Mouse (Mus musculus): ENCODE data around the gene Psg16. TPM values are rescaled to one million over a fixed set of nuclear protein-coding genes. Genes with fewer than 3 reads are reported as not detected.
A peak's percentile ranks its signal among the peaks of the same experiment; 100 is the strongest.

Psg16 gene
- polyA plus RNA-seq (2015; fragmentation: Nextera tagmentation; extraction: Ambion mirVana): 5.7 and 7.2 TPM in 2 replicates

GRCm38 (mm10) chr7:17073904-17074615 lies at the start of gene Psg16:
Gene Psg16 (plus strand): TSS chr7:17074040.
- no peak within 1 kb of the TSS; the same call in 1 of the 2 replicates for H3K9ac ChIP-seq (ENCODE audit: low read depth, low read length)
- peak within 1 kb of the TSS; percentile 35 for H3K4me2 ChIP-seq (ENCODE audit: low read length)
- H3K9me3 ChIP-seq (replicated peaks; ENCODE audit: control insufficient read depth, low read length, poor library complexity, severe bottlenecking): no peaks in the 10 kb centered on the region
- H3K36me3 ChIP-seq (ENCODE audit: control insufficient read depth, insufficient read depth, low read length): 0 out of 2 replicates have a peak, but pooled peaks cover 2% of the 10 kb centered on the region
- peaks cover 3% of the 10 kb centered on the region; the same call in 1 of the 2 replicates for H3K4me1 ChIP-seq (ENCODE audit: control insufficient read depth, insufficient read depth, low read length)
- 63% methylated on average over 23 of the region's 23 CpGs for WGBS
- H3K27ac ChIP-seq (ENCODE audit: low read length): no peak within 1 kb of the TSS
- peak; percentile 86 for ATAC-seq
- peak within 1 kb of the TSS; percentile 15 for H3K4me3 ChIP-seq (ENCODE audit: low read depth, low read length)
- H3K27me3 ChIP-seq (ENCODE audit: control insufficient read depth, insufficient read depth, low read depth, low read length): no peaks in the 10 kb centered on the region

GRCm38 (mm10) chr7:17024141-17024540 lies 49.7 kb upstream of the Psg16 start:
- no peak overlapping the region for H3K27ac ChIP-seq (ENCODE audit: low read length)
- no peak for ATAC-seq
- no peak overlapping the region for H3K4me2 ChIP-seq (ENCODE audit: low read length)
- H3K4me3 ChIP-seq (ENCODE audit: low read depth, low read length): no peak overlapping the region
- H3K9ac ChIP-seq (ENCODE audit: low read depth, low read length): no peak overlapping the region
- peaks cover 18% of the 10 kb centered on the region for H3K4me1 ChIP-seq (ENCODE audit: control insufficient read depth, insufficient read depth, low read length)
- no peaks in the 10 kb centered on the region for H3K27me3 ChIP-seq (ENCODE audit: control insufficient read depth, insufficient read depth, low read depth, low read length)
- H3K36me3 ChIP-seq (ENCODE audit: control insufficient read depth, insufficient read depth, low read length): peaks cover 28% of the 10 kb centered on the region
- H3K9me3 ChIP-seq (replicated peaks; ENCODE audit: control insufficient read depth, low read length, poor library complexity, severe bottlenecking): no peaks in the 10 kb centered on the region
- 92% methylated on average over 6 of the region's 6 CpGs for WGBS

GRCm38 (mm10) chr7:17024814-17025504 lies 48.9 kb upstream of the Psg16 start:
- peaks cover 18% of the 10 kb centered on the region for H3K4me1 ChIP-seq (ENCODE audit: control insufficient read depth, insufficient read depth, low read length)
- no peak overlapping the region for H3K9ac ChIP-seq (ENCODE audit: low read depth, low read length)
- WGBS: 92% methylated on average over 10 of the region's 10 CpGs
- H3K27me3 ChIP-seq (ENCODE audit: control insufficient read depth, insufficient read depth, low read depth, low read length): no peaks in the 10 kb centered on the region
- peaks cover 25% of the 10 kb centered on the region for H3K36me3 ChIP-seq (ENCODE audit: control insufficient read depth, insufficient read depth, low read length)
- H3K27ac ChIP-seq (ENCODE audit: low read length): no peak overlapping the region
- no peak overlapping the region for H3K4me3 ChIP-seq (ENCODE audit: low read depth, low read length)
- ATAC-seq: no peak
- H3K9me3 ChIP-seq (replicated peaks; ENCODE audit: control insufficient read depth, low read length, poor library complexity, severe bottlenecking): no peaks in the 10 kb centered on the region
- no peak overlapping the region for H3K4me2 ChIP-seq (ENCODE audit: low read length)

GRCm38 (mm10) chr7:17025505-17025894 lies 48.3 kb upstream of the Psg16 start:
- H3K4me2 ChIP-seq (ENCODE audit: low read length): peak overlapping the region; percentile 19; the same call in 1 of the 2 replicates
- H3K9ac ChIP-seq (ENCODE audit: low read depth, low read length): no peak overlapping the region

GRCm38 (mm10) chr7:17025896-17026622 lies 47.8 kb upstream of the Psg16 start:
- no peaks in the 10 kb centered on the region for H3K9me3 ChIP-seq (replicated peaks; ENCODE audit: control insufficient read depth, low read length, poor library complexity, severe bottlenecking)
- no peak overlapping the region for H3K27ac ChIP-seq (ENCODE audit: low read length)
- no peak for ATAC-seq
- H3K9ac ChIP-seq (ENCODE audit: low read depth, low read length): peak overlapping the region; percentile 94; the same call in 1 of the 2 replicates
- H3K4me2 ChIP-seq (ENCODE audit: low read length): peak overlapping the region; percentile 64
- H3K4me3 ChIP-seq (ENCODE audit: low read depth, low read length): peak overlapping the region; percentile 82
- peaks cover 16% of the 10 kb centered on the region for H3K36me3 ChIP-seq (ENCODE audit: control insufficient read depth, insufficient read depth, low read length)
- H3K4me1 ChIP-seq (ENCODE audit: control insufficient read depth, insufficient read depth, low read length): peaks cover 18% of the 10 kb centered on the region
- WGBS: 76% methylated on average over 9 of the region's 9 CpGs
- H3K27me3 ChIP-seq (ENCODE audit: control insufficient read depth, insufficient read depth, low read depth, low read length): no peaks in the 10 kb centered on the region

More at GRCm38 (mm10) chr7:17025505-17025894, 48.3 kb upstream of the Psg16 start:
- no peak overlapping the region for H3K4me3 ChIP-seq (ENCODE audit: low read depth, low read length)
- H3K27me3 ChIP-seq (ENCODE audit: control insufficient read depth, insufficient read depth, low read depth, low read length): no peaks in the 10 kb centered on the region
- no peak for ATAC-seq
- H3K36me3 ChIP-seq (ENCODE audit: control insufficient read depth, insufficient read depth, low read length): peaks cover 21% of the 10 kb centered on the region
- no peak overlapping the region for H3K27ac ChIP-seq (ENCODE audit: low read length)
- WGBS: 74% methylated on average over 4 of the region's 4 CpGs
- peaks cover 18% of the 10 kb centered on the region for H3K4me1 ChIP-seq (ENCODE audit: control insufficient read depth, insufficient read depth, low read length)
- no peaks in the 10 kb centered on the region for H3K9me3 ChIP-seq (replicated peaks; ENCODE audit: control insufficient read depth, low read length, poor library complexity, severe bottlenecking)

GRCm38 (mm10) chr7:17026710-17027587 lies 46.9 kb upstream of the Psg16 start:
- H3K27ac ChIP-seq (ENCODE audit: low read length): peak overlapping the region; percentile 79
- H3K4me3 ChIP-seq (ENCODE audit: low read depth, low read length): peak overlapping the region; percentile 82
- peak overlapping the region; percentile 64 for H3K4me2 ChIP-seq (ENCODE audit: low read length)
- WGBS: 8% methylated on average over 24 of the region's 24 CpGs
- H3K27me3 ChIP-seq (ENCODE audit: control insufficient read depth, insufficient read depth, low read depth, low read length): no peaks in the 10 kb centered on the region
- peak; percentile 66 for ATAC-seq
- peaks cover 7% of the 10 kb centered on the region for H3K36me3 ChIP-seq (ENCODE audit: control insufficient read depth, insufficient read depth, low read length)
- peaks cover 18% of the 10 kb centered on the region for H3K4me1 ChIP-seq (ENCODE audit: control insufficient read depth, insufficient read depth, low read length)
- no peaks in the 10 kb centered on the region for H3K9me3 ChIP-seq (replicated peaks; ENCODE audit: control insufficient read depth, low read length, poor library complexity, severe bottlenecking)
- H3K9ac ChIP-seq (ENCODE audit: low read depth, low read length): peak overlapping the region; percentile 94

- no peaks in the 10 kb centered on the region for H3K27me3 ChIP-seq (ENCODE audit: control insufficient read depth, insufficient read depth, low read depth, low read length)
- no peaks in the 10 kb centered on the region for H3K9me3 ChIP-seq (replicated peaks; ENCODE audit: control insufficient read depth, low read length, poor library complexity, severe bottlenecking)
- under 1% methylated on average over 53 of the region's 58 CpGs for WGBS
- peaks cover under 1% of the 10 kb centered on the region; the same call in 1 of the 2 replicates for H3K36me3 ChIP-seq (ENCODE audit: control insufficient read depth, insufficient read depth, low read length)
- peaks cover 18% of the 10 kb centered on the region for H3K4me1 ChIP-seq (ENCODE audit: control insufficient read depth, insufficient read depth, low read length)
- peak; percentile 89 for ATAC-seq
- H3K27ac ChIP-seq (ENCODE audit: low read length): peak within 1 kb of the TSS; percentile 79
- peak within 1 kb of the TSS; percentile 64 for H3K4me2 ChIP-seq (ENCODE audit: low read length)
- H3K4me3 ChIP-seq (ENCODE audit: low read depth, low read length): peak within 1 kb of the TSS; percentile 82
- peak within 1 kb of the TSS; percentile 94 for H3K9ac ChIP-seq (ENCODE audit: low read depth, low read length)
These were observed 46.1 kb upstream of the Psg16 start, which contains the start of gene Ppp5c for GRCm38 (mm10) chr7:17027588-17028343. Gene Ppp5c (minus strand): TSS chr7:17027924.
